Mouse (Mus musculus): ENCODE results near the gene Ncf4. TPM values are rescaled to one million over a fixed set of nuclear protein-coding genes. Genes with fewer than 3 reads are reported as not detected.

Ncf4 gene
- total and polyA plus RNA-seq, 2 experiments from 2014 or later: 1.6 to 3.0 TPM

DNA sequence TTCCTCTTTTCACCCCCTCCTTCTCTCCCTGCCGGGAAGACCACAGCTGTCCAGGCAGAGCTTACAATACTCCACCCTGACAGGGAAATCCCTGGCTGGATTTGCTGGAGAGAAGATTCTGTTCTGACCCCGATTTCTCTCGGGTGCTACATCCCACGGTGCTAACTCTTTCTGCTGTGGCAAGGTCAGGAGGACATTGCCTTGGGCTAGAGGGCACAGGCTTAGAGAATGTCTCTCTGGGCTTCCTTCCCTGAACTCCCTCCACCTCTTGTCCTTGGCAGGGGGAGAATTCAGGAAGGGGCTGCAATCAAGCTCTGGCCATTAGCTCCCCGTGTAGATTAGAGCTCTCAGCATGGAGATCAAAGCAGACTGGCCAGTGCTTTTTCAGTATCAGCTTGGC is 65.3 kb downstream of the Ncf4 start:
- H3K4me2 ChIP-seq (ENCODE audit: low read depth, low read length): no peak overlapping the region
- no peak overlapping the region for H3K9ac ChIP-seq (replicated peaks; ENCODE audit: low read length)
- H3K27me3 ChIP-seq (ENCODE audit: insufficient read depth, low read length): no peaks in the 10 kb centered on the region
- no peak for DNase-seq (ENCODE audit: low spot score)
- ATAC-seq: no peak
- TF ChIP-seq CTCF (IDR thresholded peaks at IDR 0.05; ENCODE audit: low read depth): no peak
- H3K4me3 ChIP-seq (ENCODE audit: low read length): no peak overlapping the region
- WGBS: 47% methylated on average over 5 of the region's 5 CpGs
- no peaks in the 10 kb centered on the region for H3K4me1 ChIP-seq (ENCODE audit: insufficient read depth, low read length)
- no peak overlapping the region for H3K27ac ChIP-seq
- no peaks in the 10 kb centered on the region for H3K36me3 ChIP-seq (ENCODE audit: insufficient read depth, low read length)
- no peaks in the 10 kb centered on the region for H3K9me3 ChIP-seq (ENCODE audit: low read length)

DNA sequence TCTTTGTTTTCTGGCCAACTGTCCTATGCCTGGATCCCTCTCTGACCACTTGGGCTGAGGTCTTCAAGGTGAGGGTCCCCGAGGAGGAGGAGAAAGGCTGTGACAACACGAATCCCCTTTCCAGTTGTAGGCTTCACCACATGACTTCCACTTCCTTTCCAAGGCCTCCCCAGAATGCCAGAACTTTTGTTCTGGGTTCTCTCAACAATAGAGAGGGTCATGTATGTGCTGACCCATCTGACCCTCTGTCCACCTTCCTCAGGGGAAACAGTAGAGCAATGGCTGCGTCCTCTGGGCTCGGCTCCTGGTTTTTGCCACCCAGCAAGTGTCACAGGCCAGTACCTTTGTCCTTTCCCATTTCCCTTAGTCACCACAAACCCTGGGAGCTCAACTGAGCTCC is 66.4 kb downstream of the Ncf4 start:
- WGBS: 70% methylated on average over 4 of the region's 4 CpGs
- no peak overlapping the region for H3K9ac ChIP-seq (replicated peaks; ENCODE audit: low read length)
- no peaks in the 10 kb centered on the region for H3K4me1 ChIP-seq (ENCODE audit: insufficient read depth, low read length)
- ATAC-seq (no peak), DNase-seq (ENCODE audit: low spot score) (no peak)
- no peak for TF ChIP-seq CTCF (IDR thresholded peaks at IDR 0.05; ENCODE audit: low read depth)
- no peaks in the 10 kb centered on the region for H3K9me3 ChIP-seq (ENCODE audit: low read length)
- no peak overlapping the region for H3K27ac ChIP-seq
- no peak overlapping the region for H3K4me3 ChIP-seq (ENCODE audit: low read length)
- H3K36me3 ChIP-seq (ENCODE audit: insufficient read depth, low read length): no peaks in the 10 kb centered on the region
- no peaks in the 10 kb centered on the region for H3K27me3 ChIP-seq (ENCODE audit: insufficient read depth, low read length)
- H3K4me2 ChIP-seq (ENCODE audit: low read depth, low read length): no peak overlapping the region

Small RNA genes lying within 50 kb of the gene (microRNA-seq; reads per million reads assigned to microRNA genes)
- gene Mir7676-1: 0 reads per million in 2 experiments

Other genes starting within 250 kb of the Ncf4 start
- gene Cacng2, start 124.8 kb upstream of the Ncf4 start, total RNA-seq (2014; rRNA removed): 22.5 and 24.4 TPM in 2 replicates
- gene Cacng2, start 124.8 kb upstream of the Ncf4 start, polyA plus RNA-seq (2015; fragmentation: Nextera tagmentation; extraction: Ambion mirVana): 19.8 and 21.6 TPM in 2 replicates
- gene Ift27, start 70.7 kb upstream of the Ncf4 start, total RNA-seq (2014; rRNA removed): 38.5 and 38.8 TPM in 2 replicates
- 122 and 123 TPM in 2 replicates for gene Ift27, start 70.7 kb upstream of the Ncf4 start, polyA plus RNA-seq (2015; fragmentation: Nextera tagmentation; extraction: Ambion mirVana)
- gene Pvalb, start 38.4 kb upstream of the Ncf4 start, total RNA-seq (2014; rRNA removed): 1.7 and 1.9 TPM in 2 replicates
- gene Pvalb, start 38.4 kb upstream of the Ncf4 start, polyA plus RNA-seq (2015; fragmentation: Nextera tagmentation; extraction: Ambion mirVana): 7.6 and 11.3 TPM in 2 replicates
- gene Csf2rb2, start 60.9 kb downstream of the Ncf4 start, total RNA-seq (2014; rRNA removed): 0.07 and 0.10 TPM in 2 replicates
- 0.18 and 0.21 TPM in 2 replicates for gene Csf2rb2, start 60.9 kb downstream of the Ncf4 start, polyA plus RNA-seq (2015; fragmentation: Nextera tagmentation; extraction: Ambion mirVana)
- gene Csf2rb, start 81.0 kb downstream of the Ncf4 start, total RNA-seq (2014; rRNA removed): 1.3 and 1.8 TPM in 2 replicates
- gene Csf2rb, start 81.0 kb downstream of the Ncf4 start, polyA plus RNA-seq (2015; fragmentation: Nextera tagmentation; extraction: Ambion mirVana): 0.75 and 0.87 TPM in 2 replicates
- gene Tex33, start 151.1 kb downstream of the Ncf4 start, total RNA-seq (2014; rRNA removed): not detected in 2 replicates
- not detected in 2 replicates for gene Tex33, start 151.1 kb downstream of the Ncf4 start, polyA plus RNA-seq (2015; fragmentation: Nextera tagmentation; extraction: Ambion mirVana)
- gene Tst, start 161.1 kb downstream of the Ncf4 start, total RNA-seq (2014; rRNA removed): 75.1 and 79.9 TPM in 2 replicates
- 64.4 and 67.0 TPM in 2 replicates for gene Tst, start 161.1 kb downstream of the Ncf4 start, polyA plus RNA-seq (2015; fragmentation: Nextera tagmentation; extraction: Ambion mirVana)
- gene Mpst, start 161.6 kb downstream of the Ncf4 start, total RNA-seq (2014; rRNA removed): 95.4 and 114 TPM in 2 replicates
- gene Mpst, start 161.6 kb downstream of the Ncf4 start, polyA plus RNA-seq (2015; fragmentation: Nextera tagmentation; extraction: Ambion mirVana): 3.7 and 5.3 TPM in 2 replicates
- gene Kctd17, start 183.8 kb downstream of the Ncf4 start, total RNA-seq (2014; rRNA removed): 144 and 155 TPM in 2 replicates
- gene Kctd17, start 183.8 kb downstream of the Ncf4 start, polyA plus RNA-seq (2015; fragmentation: Nextera tagmentation; extraction: Ambion mirVana): 144 and 161 TPM in 2 replicates
- gene Tmprss6, start 223.8 kb downstream of the Ncf4 start, total RNA-seq (2014; rRNA removed): 0.25 and 0.42 TPM in 2 replicates
- 0.32 and 0.44 TPM in 2 replicates for gene Tmprss6, start 223.8 kb downstream of the Ncf4 start, polyA plus RNA-seq (2015; fragmentation: Nextera tagmentation; extraction: Ambion mirVana)

Data from hindbrain, postnatal 0 days (tissue).